ENCODE assay signal across 14 mouse cellular contexts in genomic region chr17:87044796-87045195, GRCm38 (mm10). TPM values are rescaled to one million over a fixed set of nuclear protein-coding genes. Genes with fewer than 3 reads are reported as not detected.
DNase-seq lines count a peak whose midpoint lies in the region; ATAC-seq and TF ChIP-seq lines count a peak whose summit lies in the region.
"Had no signal": no experiment of that assay in that cellular context is flagged by ENCODE, and none has a peak within 500 bp of the region (broad histone marks: within the 10 kb centered on the region; RNA-seq: fewer than 3 reads in every experiment).

No protein-coding gene starts in this region.

- H3K27ac ChIP-seq in forebrain, embryonic 11.5 days (ENCODE audit: low read depth, low read length), result no peak overlapping the region
- H3K27ac ChIP-seq in forebrain, embryonic 10.5 days, result no peak overlapping the region
- H3K27ac ChIP-seq in hindbrain, embryonic 16.5 days (ENCODE audit: low read depth, low read length), result no peak overlapping the region
- no peak overlapping the region for H3K27ac ChIP-seq in hindbrain, embryonic 10.5 days
- H3K27ac ChIP-seq in lung, embryonic 14.5 days (ENCODE audit: low read depth), result no peak overlapping the region
- no peak overlapping the region for H3K27ac ChIP-seq in neural tube, embryonic 14.5 days (ENCODE audit: low read depth, low read length)
- H3K27ac ChIP-seq: heart, embryonic 13.5 days; kidney, embryonic 15.5 days; limb, embryonic 13.5 days; liver, embryonic 12.5 days; midbrain, embryonic 15.5 days; neural tube, embryonic 12.5 days had no signal

- peak; percentile 39; the same call in 1 of the 2 replicates for ATAC-seq in forebrain, embryonic 11.5 days (replicated peaks; ENCODE audit: low FRiP score)
- ATAC-seq in hindbrain, embryonic 16.5 days, result peak; percentile 3; the same call in 1 of the 2 replicates
- peak; percentile 39; the same call in 1 of the 2 replicates for ATAC-seq in lung, embryonic 14.5 days (ENCODE audit: insufficient read depth)
- ATAC-seq in neural tube, embryonic 14.5 days (ENCODE audit: low read depth), result peak; percentile 46; the same call in 1 of the 2 replicates

- DNase-seq in forebrain, embryonic 11.5 days (ENCODE audit: low spot score), result no peak
- DNase-seq in forebrain, embryonic 10.5 days (ENCODE audit: extremely low spot score, low spot score), result no peak
- no peak for DNase-seq in hindbrain, embryonic 10.5 days (ENCODE audit: low spot score)
- no peak for DNase-seq in lung, embryonic 14.5 days
- no peak for DNase-seq in lung, adult 2 months
- DNase-seq in neural tube, embryonic 10.5 days (ENCODE audit: extremely low spot score, low spot score), result no peak

- no peaks in the 10 kb centered on the region for H3K27me3 ChIP-seq in forebrain, embryonic 11.5 days (ENCODE audit: control insufficient read depth, insufficient read depth, low read length)
- H3K27me3 ChIP-seq in forebrain, embryonic 10.5 days (ENCODE audit: poor library complexity, severe bottlenecking), result peaks cover 10% of the 10 kb centered on the region; the same call in 1 of the 2 replicates
- H3K27me3 ChIP-seq in hindbrain, embryonic 16.5 days (replicated peaks; ENCODE audit: control insufficient read depth, insufficient read depth, low read length), result no peaks in the 10 kb centered on the region
- no peaks in the 10 kb centered on the region for H3K27me3 ChIP-seq in hindbrain, embryonic 10.5 days (ENCODE audit: insufficient read depth, poor library complexity, severe bottlenecking)
- no peaks in the 10 kb centered on the region for H3K27me3 ChIP-seq in lung, embryonic 14.5 days (ENCODE audit: insufficient read depth, low read length)
- H3K27me3 ChIP-seq in neural tube, embryonic 14.5 days (ENCODE audit: control insufficient read depth, insufficient read depth, low read length), result no peaks in the 10 kb centered on the region
- H3K27me3 ChIP-seq: kidney, embryonic 15.5 days; limb, embryonic 13.5 days; midbrain, embryonic 15.5 days; neural tube, embryonic 12.5 days had no signal

- WGBS in forebrain, embryonic 11.5 days, result 80% methylated on average over 8 of the region's 8 CpGs
- 82% methylated on average over 8 of the region's 8 CpGs for WGBS in forebrain, embryonic 10.5 days
- 82% methylated on average over 8 of the region's 8 CpGs for WGBS in hindbrain, embryonic 16.5 days
- WGBS in hindbrain, embryonic 10.5 days, result 84% methylated on average over 8 of the region's 8 CpGs
- 73% methylated on average over 8 of the region's 8 CpGs for WGBS in lung, embryonic 14.5 days
- 81% methylated on average over 8 of the region's 8 CpGs for WGBS in lung, adult 2 months
- WGBS in neural tube, embryonic 14.5 days, result 86% methylated on average over 8 of the region's 8 CpGs

- H3K4me2 ChIP-seq in forebrain, embryonic 11.5 days (ENCODE audit: low read depth, low read length, severe bottlenecking), result no peak overlapping the region
- no peak overlapping the region for H3K4me2 ChIP-seq in hindbrain, embryonic 16.5 days (ENCODE audit: low read length)
- H3K4me2 ChIP-seq in lung, embryonic 14.5 days, result no peak overlapping the region
- no peak overlapping the region for H3K4me2 ChIP-seq in neural tube, embryonic 14.5 days (ENCODE audit: low read depth, low read length)
- H3K4me2 ChIP-seq: heart, embryonic 13.5 days; limb, embryonic 13.5 days; liver, embryonic 12.5 days; midbrain, embryonic 15.5 days; neural tube, embryonic 12.5 days had no signal

- H3K36me3 ChIP-seq in forebrain, embryonic 11.5 days (ENCODE audit: control insufficient read depth, insufficient read depth, low read length), result no peaks in the 10 kb centered on the region
- no peaks in the 10 kb centered on the region for H3K36me3 ChIP-seq in forebrain, embryonic 10.5 days (replicated peaks)
- H3K36me3 ChIP-seq in hindbrain, embryonic 16.5 days (ENCODE audit: control insufficient read depth, insufficient read depth, low read length), result no peaks in the 10 kb centered on the region
- no peaks in the 10 kb centered on the region for H3K36me3 ChIP-seq in hindbrain, embryonic 10.5 days
- H3K36me3 ChIP-seq in lung, embryonic 14.5 days (ENCODE audit: insufficient read depth), result no peaks in the 10 kb centered on the region
- H3K36me3 ChIP-seq in neural tube, embryonic 14.5 days (ENCODE audit: control insufficient read depth, insufficient read depth, low read length), result no peaks in the 10 kb centered on the region
- H3K36me3 ChIP-seq: heart, embryonic 13.5 days; kidney, embryonic 15.5 days; limb, embryonic 13.5 days; liver, embryonic 12.5 days; midbrain, embryonic 15.5 days; neural tube, embryonic 12.5 days had no signal

- H3K9ac ChIP-seq in forebrain, embryonic 11.5 days (ENCODE audit: low read length), result no peak overlapping the region
- H3K9ac ChIP-seq in hindbrain, embryonic 16.5 days (ENCODE audit: low read depth, low read length), result no peak overlapping the region
- no peak overlapping the region for H3K9ac ChIP-seq in lung, embryonic 14.5 days
- no peak overlapping the region for H3K9ac ChIP-seq in neural tube, embryonic 14.5 days (replicated peaks; ENCODE audit: low read depth, low read length)
- H3K9ac ChIP-seq: heart, embryonic 13.5 days; kidney, embryonic 15.5 days; limb, embryonic 13.5 days; liver, embryonic 12.5 days; midbrain, embryonic 15.5 days; neural tube, embryonic 12.5 days had no signal

- no peak for TF ChIP-seq CTCF in lung, embryonic 14.5 days (IDR thresholded peaks at IDR 0.05; ENCODE audit: low read depth)
- no peak for TF ChIP-seq CTCF in lung, adult 2 months (IDR thresholded peaks at IDR 0.05; ENCODE audit: insufficient read depth, low read length)

- H3K9me3 ChIP-seq in forebrain, embryonic 11.5 days (ENCODE audit: control insufficient read depth, low read length), result no peaks in the 10 kb centered on the region
- no peaks in the 10 kb centered on the region for H3K9me3 ChIP-seq in forebrain, embryonic 10.5 days
- H3K9me3 ChIP-seq in hindbrain, embryonic 16.5 days (ENCODE audit: control insufficient read depth, low read length), result no peaks in the 10 kb centered on the region
- no peaks in the 10 kb centered on the region for H3K9me3 ChIP-seq in hindbrain, embryonic 10.5 days
- H3K9me3 ChIP-seq in lung, embryonic 14.5 days (ENCODE audit: low read depth, low read length), result no peaks in the 10 kb centered on the region
- no peaks in the 10 kb centered on the region for H3K9me3 ChIP-seq in neural tube, embryonic 14.5 days (ENCODE audit: control insufficient read depth, low read length)
- H3K9me3 ChIP-seq: heart, embryonic 13.5 days; kidney, embryonic 15.5 days; limb, embryonic 13.5 days; liver, embryonic 12.5 days; midbrain, embryonic 15.5 days; neural tube, embryonic 12.5 days had no signal

- no peaks in the 10 kb centered on the region for H3K4me1 ChIP-seq in forebrain, embryonic 11.5 days (replicated peaks; ENCODE audit: control insufficient read depth, insufficient read depth, low read length)
- H3K4me1 ChIP-seq in forebrain, embryonic 10.5 days, result peaks cover 3% of the 10 kb centered on the region; the same call in 1 of the 2 replicates
- H3K4me1 ChIP-seq in hindbrain, embryonic 16.5 days (ENCODE audit: control insufficient read depth, insufficient read depth, low read depth, low read length), result no peaks in the 10 kb centered on the region
- H3K4me1 ChIP-seq in hindbrain, embryonic 10.5 days (replicated peaks), result peaks cover 4% of the 10 kb centered on the region; the same call in 1 of the 2 replicates
- no peaks in the 10 kb centered on the region for H3K4me1 ChIP-seq in lung, embryonic 14.5 days (ENCODE audit: insufficient read depth)
- no peaks in the 10 kb centered on the region; the same call in 1 of the 2 replicates for H3K4me1 ChIP-seq in lung, adult 2 months (ENCODE audit: control insufficient read depth, insufficient read depth, low read length)
- H3K4me1 ChIP-seq in neural tube, embryonic 14.5 days (ENCODE audit: control insufficient read depth, insufficient read depth, low read length), result no peaks in the 10 kb centered on the region
- H3K4me1 ChIP-seq: kidney, embryonic 15.5 days; liver, embryonic 12.5 days; neural tube, embryonic 12.5 days had no signal

- no peak overlapping the region for H3K4me3 ChIP-seq in forebrain, embryonic 11.5 days (ENCODE audit: low read depth, low read length)
- no peak overlapping the region for H3K4me3 ChIP-seq in forebrain, embryonic 10.5 days
- no peak overlapping the region for H3K4me3 ChIP-seq in hindbrain, embryonic 16.5 days (ENCODE audit: low read length)
- H3K4me3 ChIP-seq in hindbrain, embryonic 10.5 days, result no peak overlapping the region
- H3K4me3 ChIP-seq in lung, embryonic 14.5 days (ENCODE audit: low read depth, low read length), result no peak overlapping the region
- H3K4me3 ChIP-seq in lung, adult 2 months (replicated peaks; ENCODE audit: extremely low read depth, low read depth, low read length), result no peak overlapping the region
- H3K4me3 ChIP-seq in neural tube, embryonic 14.5 days (ENCODE audit: low read depth, low read length), result no peak overlapping the region
- H3K4me3 ChIP-seq: heart, embryonic 13.5 days; kidney, embryonic 15.5 days; limb, embryonic 13.5 days; liver, embryonic 12.5 days; midbrain, embryonic 15.5 days; neural tube, embryonic 12.5 days had no signal

- TF ChIP-seq POLR2A in lung, adult 2 months (IDR thresholded peaks at IDR 0.05; ENCODE audit: borderline replicate concordance, extremely low read depth, low read depth, low read length), result no peak

RNA-seq across cellular contexts. Expression of gene Cript, which starts 19.4 kb away (rescaled TPM):
- polyA plus RNA-seq in forebrain, embryonic 11.5 days (2014; fragmentation: Nextera tagmentation; extraction: Ambion mirVana), result 147 and 169 TPM in 2 replicates
- polyA plus RNA-seq in forebrain, embryonic 10.5 days (2016; fragmentation: Nextera tagmentation; extraction: Ambion mirVana), result 142 and 143 TPM in 2 replicates
- 182 and 203 TPM in 2 replicates for polyA plus RNA-seq in hindbrain, embryonic 16.5 days (2015; fragmentation: Nextera tagmentation; extraction: Ambion mirVana)
- 160 and 195 TPM in 2 replicates for polyA plus RNA-seq in hindbrain, embryonic 10.5 days (2016; fragmentation: Nextera tagmentation; extraction: Ambion mirVana)
- polyA plus RNA-seq in lung, embryonic 14.5 days (2014; fragmentation: Nextera tagmentation; extraction: Ambion mirVana), result 131 TPM in 2 replicates
- 7.7 and 15.5 TPM in 2 replicates for polyA plus RNA-seq in lung, adult 2 months (2012; rRNA removed)
- 217 and 236 TPM in 2 replicates for polyA plus RNA-seq in neural tube, embryonic 14.5 days (2014; fragmentation: Nextera tagmentation; extraction: Ambion mirVana)

RNA-seq across cellular contexts. Expression of gene Pigf, which starts 19.6 kb away (rescaled TPM):
- 38.6 and 43.8 TPM in 2 replicates for polyA plus RNA-seq in forebrain, embryonic 11.5 days (2014; fragmentation: Nextera tagmentation; extraction: Ambion mirVana)
- polyA plus RNA-seq in forebrain, embryonic 10.5 days (2016; fragmentation: Nextera tagmentation; extraction: Ambion mirVana), result 49.7 and 56.7 TPM in 2 replicates
- polyA plus RNA-seq in hindbrain, embryonic 16.5 days (2015; fragmentation: Nextera tagmentation; extraction: Ambion mirVana), result 34.2 and 35.3 TPM in 2 replicates
- polyA plus RNA-seq in hindbrain, embryonic 10.5 days (2016; fragmentation: Nextera tagmentation; extraction: Ambion mirVana), result 43.4 and 50.4 TPM in 2 replicates
- 31.1 and 33.1 TPM in 2 replicates for polyA plus RNA-seq in lung, embryonic 14.5 days (2014; fragmentation: Nextera tagmentation; extraction: Ambion mirVana)
- polyA plus RNA-seq in lung, adult 2 months (2012; rRNA removed), result 2.9 and 5.3 TPM in 2 replicates
- polyA plus RNA-seq in neural tube, embryonic 14.5 days (2014; fragmentation: Nextera tagmentation; extraction: Ambion mirVana), result 34.4 and 38.7 TPM in 2 replicates
